Mouse (Mus musculus) spleen, postnatal 10 days (tissue): Measurements from ENCODE around the gene Gm49342.
"Not testable (repeated sequence)": the region's sequence is repeated elsewhere in the genome, so short reads cannot be mapped to it uniquely, and the experiment has no call there.

ENCODE experiments used
- DNase-seq, 2 experiments: peaks; one replicate each; pipeline ENCODE4 v3.0.0; 2021 to 2022; ENCODE audit warnings: low spot score in 2 of 2

The Gm49342 gene

DNA sequence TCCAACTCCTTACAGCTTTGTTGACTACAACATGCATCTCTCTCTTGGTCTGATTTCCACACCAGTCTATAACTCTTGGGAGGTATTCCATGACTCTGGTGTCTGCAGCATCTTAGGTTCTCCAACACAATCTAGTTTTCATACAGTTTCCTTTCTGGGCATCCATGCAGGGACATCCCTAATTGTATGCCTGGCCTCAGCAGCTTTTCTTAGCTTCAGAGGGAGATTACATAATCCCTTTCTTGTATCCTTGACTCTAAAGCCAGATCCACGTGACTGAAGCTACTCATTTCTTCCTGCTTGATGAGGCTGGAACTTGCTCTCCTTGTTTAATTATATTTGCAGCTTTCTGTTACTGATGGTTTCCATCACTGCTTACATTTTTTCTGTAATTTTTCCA, 7.7 kb upstream of the Gm49342 start:
- DNase-seq, result no peak

DNA sequence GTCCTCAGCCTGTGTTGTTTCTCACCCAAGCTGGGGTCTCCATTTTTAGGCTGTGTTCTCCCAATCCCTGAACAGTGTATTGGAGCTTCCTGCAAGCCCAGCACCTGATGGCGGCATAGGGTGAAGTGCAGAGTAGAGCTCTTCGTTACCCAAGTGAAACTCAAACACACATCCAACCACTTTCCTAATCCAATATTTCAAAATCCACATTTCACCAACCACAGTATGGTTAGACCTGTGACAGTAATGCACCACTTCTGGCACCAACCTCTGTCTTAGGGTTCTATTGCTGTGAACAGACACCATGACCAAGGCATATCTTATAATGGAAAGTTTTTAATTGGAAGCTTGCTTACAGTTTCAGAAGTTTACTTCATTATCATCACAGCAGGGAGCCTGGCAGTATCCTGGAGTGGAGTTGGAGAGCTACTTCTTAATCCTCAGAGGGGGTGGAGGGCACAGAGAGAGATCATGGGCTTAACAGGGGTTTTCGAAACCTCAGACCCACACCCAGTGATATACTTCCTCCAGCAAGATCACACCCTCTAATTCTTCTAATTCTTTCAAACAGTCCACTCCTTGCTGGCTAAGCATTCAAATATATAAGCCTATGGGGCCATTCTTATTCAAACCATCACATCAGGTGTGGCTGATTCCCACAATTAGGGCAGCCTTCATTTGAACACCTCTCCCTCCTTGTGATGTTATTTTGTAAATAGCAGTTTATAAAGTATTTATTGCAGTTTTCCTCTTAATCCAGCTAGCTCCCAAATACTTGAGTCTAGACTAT, 6.0 kb upstream of the Gm49342 start:
- no peak for DNase-seq

- no peak for DNase-seq
Measured at GRCm38 (mm10) chr14:50938940-50939339, 5.4 kb upstream of the Gm49342 start.

DNA sequence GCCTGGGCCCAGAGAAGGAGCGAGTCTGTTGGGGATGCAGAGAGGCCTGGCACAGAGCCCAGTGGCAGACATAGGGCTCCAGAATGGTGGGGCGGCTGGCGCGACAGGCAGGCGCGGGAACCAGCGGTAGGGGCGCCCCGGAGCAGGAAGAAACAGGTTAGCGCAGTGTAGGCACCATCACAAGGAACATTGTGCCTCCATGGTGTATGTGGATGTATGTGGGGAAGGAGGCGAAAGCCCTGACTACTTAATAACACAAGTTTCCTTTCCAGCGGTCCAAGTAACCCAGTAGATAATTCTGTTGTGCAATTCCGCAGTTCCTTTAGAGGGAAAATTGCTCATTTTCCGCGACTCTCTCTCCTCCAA, 334 bp downstream of the Gm49342 start:
- DNase-seq, result not testable (repeated sequence)

DNA sequence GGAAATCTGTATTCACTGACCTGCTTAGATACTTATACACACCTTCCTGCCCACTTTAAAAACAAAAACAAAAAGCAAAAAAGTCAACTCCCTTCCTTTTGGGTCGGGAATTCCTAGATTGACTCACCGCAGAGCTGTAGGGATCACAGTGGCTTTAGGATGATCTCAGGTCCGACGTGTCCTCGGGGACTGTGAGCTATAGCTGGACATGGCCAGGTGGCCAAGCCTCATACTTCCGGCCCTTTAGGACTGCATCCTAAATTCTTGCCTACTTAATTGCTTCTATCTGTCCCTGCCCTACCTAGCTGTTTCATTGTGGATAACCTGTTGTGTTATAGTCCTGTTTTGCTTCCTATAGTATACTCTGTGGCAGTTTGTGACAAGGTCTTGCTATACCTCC, 764 bp downstream of the Gm49342 start:
- DNase-seq, result not testable (repeated sequence)

GRCm38 (mm10) chr14:50945526-50945925, 1.2 kb downstream of the Gm49342 start:
- DNase-seq, result not testable (repeated sequence)

DNA sequence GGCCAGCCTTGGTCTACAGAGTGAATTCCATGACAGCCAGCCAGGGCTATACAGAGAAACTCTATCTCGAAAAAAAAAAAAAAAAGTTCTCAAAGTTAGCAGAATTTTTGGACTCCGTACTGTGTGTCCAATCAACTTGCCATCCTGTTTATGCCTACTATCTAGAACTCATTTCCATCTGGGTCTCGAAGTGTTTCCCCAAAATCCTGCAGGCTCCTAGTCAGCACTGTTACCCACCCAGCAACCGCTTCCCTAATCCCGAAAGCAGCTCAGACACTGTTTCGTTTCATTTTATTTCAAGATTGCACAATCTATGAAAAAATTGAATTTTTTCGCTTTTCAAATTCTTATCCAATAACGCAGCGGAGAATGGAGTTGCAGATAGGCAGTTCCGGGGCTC, 11.2 kb downstream of the Gm49342 start:
- no peak for DNase-seq

- peak; percentile 82 to 83 for DNase-seq
Measured at GRCm38 (mm10) chr14:50955942-50956508, 11.7 kb downstream of the Gm49342 start, which contains the start of gene Pnp2. Gene Pnp2 (plus strand): TSS chr14:50955992.

DNA sequence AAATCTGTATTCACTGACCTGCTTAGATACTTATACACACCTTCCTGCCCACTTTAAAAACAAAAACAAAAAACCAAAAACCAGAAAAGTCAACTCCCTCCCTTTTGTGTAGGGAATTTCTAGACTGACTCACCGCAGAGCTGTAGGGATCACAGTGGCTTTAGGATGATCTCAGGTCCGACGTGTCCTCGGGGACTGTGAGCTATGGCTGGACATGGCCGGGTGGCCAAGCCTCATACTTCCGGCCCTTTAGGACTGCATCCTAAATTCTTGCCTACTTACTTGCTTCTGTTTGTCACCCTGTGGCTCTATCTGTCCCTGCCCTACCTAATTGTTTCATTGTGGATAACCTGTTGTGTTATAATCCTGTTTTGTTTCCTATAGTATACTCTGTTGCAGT, 12.4 kb downstream of the Gm49342 start:
- DNase-seq, result not testable (repeated sequence)

- DNase-seq, result not testable (repeated sequence)
Measured at GRCm38 (mm10) chr14:50957146-50957545, 12.8 kb downstream of the Gm49342 start.

DNA sequence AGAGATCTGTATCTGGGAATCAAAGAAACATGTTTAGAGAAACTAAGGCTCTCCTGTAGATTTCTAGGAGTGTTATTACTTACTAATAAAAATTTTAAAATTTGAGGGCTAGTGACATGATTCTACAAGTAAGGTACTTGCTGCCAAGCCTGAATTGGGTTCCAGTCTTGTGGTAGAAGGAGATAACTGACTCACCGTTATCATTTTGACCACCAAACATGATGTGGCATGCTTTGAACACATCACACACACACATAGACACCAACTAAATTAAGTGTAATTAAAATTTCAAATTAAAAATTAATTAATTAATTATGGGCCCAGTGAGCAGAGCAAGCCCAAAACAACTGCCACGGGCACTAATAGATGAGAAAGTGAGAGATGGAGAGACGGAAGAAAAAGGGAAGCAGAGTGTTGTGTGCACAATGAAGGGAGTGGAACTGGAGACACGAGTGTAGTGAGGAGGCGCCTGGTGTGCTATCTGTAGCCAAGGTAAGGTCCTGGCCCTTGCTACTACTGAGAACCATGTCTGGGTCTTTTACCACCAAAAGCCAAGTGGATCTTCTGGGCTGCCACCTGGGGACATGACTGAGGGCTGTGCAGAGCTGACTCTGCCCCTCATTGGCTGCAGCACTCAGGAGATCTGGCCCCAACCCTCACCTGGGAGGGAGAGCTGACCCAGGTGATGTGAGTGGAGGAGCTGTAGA, 14.1 kb downstream of the Gm49342 start:
- DNase-seq, result not testable (repeated sequence)

GRCm38 (mm10) chr14:50968216-50968980, 24.1 kb downstream of the Gm49342 start:
- no peak for DNase-seq

DNA sequence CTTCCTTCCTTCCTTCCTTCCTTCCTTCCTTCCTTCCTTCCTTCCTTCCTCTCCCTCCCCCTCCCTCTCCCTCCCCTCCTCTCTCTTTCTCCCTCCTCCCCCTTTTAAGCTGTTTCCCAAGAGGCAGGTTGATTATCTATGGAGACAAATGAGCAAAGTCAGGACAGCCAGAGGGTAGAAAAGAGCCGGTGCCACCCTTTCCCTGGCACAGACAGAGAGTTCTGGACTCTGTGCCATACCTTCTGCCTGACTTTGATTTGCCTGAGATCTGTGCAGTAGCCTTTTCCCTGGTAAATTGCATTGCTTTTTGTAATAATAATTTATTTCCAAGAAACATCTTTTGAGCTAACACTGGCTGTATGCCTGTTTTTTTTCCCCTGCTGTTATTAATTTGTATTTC, 24.7 kb downstream of the Gm49342 start:
- no peak for DNase-seq

DNA sequence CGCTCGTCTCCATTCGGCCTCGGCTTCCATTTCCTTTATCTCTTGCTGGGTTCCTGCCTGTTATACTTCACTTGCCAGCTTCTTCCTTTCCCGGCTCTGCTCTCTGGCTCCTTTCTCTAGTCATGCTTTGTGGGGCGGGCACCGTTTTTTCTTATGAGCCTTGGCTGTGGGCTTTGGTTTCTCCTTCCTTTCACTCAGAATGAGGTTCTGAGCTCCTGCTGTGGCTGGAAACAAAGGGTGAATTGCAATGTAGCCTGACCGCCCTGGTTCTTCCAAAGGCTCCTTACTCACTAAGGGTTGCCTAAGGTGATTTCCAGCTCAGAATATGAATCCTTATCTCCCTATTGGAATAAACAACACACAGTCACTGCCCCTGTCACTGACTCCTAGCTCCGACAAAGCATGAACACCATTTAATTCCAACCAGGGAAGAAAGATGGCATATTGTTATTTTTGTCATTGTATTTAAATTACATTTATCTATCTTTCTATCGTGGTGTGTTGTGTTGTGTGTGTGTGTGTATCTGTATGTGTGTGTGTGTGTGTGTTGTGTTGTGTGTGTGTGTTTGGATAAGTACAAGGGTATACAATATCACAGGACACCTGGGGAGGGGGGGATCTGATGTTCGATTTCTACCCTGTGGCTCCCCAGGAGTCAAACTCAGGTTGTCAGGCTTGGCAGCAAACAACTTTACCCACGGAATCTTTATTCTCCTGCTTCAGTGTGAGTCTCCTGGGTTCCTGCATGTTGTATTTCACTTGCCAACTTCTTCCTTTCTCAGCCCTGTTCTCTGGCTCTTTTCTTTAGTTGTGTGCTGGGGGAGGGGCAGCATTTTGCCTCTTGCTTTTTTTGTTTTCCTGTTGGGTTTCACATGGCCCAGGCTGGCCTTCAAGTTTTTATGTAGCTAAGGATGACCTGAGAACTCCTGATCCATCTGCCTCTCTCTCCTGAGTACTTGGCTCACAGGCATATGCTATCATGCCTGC, 25.5 kb downstream of the Gm49342 start:
- no peak for DNase-seq

- DNase-seq, result no peak
Measured at GRCm38 (mm10) chr14:50970822-50971221, 26.5 kb downstream of the Gm49342 start.

DNA sequence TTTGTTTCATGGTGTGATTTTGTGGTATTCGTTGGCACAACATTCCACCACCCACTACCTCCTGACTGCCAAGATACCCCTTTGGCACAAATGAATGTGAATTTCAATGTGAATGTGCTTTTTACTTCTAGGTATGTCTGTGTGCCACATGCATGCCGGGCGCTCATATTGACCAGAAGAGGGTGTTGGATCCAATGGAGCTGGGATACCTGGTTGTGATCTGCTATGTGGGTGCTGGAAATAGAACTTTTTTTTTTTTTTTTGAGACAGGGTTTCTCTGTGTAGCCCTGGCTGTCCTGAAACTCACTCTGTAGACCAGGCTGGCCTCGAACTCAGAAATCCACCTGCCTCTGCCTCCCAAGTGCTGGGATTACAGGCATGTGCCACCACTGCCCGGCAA, 28.7 kb downstream of the Gm49342 start:
- DNase-seq, result not testable (repeated sequence)

GRCm38 (mm10) chr14:50973700-50974099, 29.4 kb downstream of the Gm49342 start:
- DNase-seq, result no peak

DNA sequence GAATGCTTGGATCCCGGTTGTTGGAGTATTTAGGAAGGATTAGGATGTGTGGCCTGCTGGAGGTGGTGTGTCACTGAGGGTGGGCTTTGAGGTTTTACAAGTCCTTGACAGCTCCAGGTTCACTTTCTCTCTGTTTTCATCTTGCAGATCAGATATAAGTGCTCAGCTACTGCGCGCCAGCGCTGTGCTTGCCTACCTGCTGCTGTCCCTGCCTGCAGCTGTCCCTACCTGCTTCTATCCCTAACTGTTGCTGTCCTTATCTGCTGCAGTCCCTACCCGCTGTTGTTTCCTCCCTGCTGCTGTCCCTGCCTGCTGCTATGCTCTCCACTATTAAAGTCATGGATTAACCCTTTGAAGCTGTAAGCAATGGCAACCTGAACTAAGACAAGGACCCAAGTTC, 30.7 kb downstream of the Gm49342 start:
- DNase-seq, result no peak

DNA sequence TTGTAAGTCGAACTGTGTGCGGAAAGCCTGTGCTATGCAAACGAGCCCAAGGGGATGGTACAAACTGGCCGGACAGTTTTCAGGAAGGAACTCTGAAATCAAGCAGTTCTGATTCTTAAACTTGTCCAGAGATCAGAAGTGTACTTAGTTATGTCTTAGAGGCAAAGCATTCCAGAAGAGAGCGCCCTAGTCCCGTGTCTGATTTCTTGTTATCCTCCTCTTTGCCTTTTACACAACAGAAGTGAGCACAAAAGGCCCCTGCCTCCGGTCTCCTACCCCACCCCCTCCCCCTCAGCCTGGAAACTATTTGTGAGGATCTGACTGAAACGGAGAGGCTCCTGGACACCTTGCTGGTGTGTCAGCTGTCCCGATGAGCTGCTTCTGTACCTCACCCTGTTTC, 32.4 kb downstream of the Gm49342 start:
- no peak for DNase-seq

DNA sequence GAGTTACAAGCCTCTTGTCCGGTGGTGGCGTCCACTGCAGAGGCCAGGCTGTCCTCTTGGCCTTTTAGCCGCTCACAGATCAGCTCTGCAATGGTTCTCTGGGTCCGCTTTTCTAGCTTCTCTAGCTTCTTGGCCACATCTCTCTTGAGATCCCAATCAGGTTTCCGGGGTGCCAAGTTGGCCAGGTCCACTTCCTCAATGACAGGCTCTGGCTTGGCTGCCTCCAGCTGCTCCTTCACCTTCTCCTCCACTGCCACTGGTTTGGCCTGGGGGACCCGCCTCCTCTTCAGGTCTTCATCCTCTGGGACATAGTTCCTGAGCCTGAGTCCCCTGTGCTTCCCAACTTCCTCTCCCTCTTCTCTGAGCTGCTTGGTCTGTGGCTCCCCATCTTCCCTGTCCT, 34.1 kb downstream of the Gm49342 start:
- not testable (repeated sequence) for DNase-seq

GRCm38 (mm10) chr14:50979631-50980030, 35.3 kb downstream of the Gm49342 start:
- no peak for DNase-seq
